Mouse (Mus musculus): Measurements from ENCODE around the gene Rbfox1.

Gene Rbfox1

DNA sequence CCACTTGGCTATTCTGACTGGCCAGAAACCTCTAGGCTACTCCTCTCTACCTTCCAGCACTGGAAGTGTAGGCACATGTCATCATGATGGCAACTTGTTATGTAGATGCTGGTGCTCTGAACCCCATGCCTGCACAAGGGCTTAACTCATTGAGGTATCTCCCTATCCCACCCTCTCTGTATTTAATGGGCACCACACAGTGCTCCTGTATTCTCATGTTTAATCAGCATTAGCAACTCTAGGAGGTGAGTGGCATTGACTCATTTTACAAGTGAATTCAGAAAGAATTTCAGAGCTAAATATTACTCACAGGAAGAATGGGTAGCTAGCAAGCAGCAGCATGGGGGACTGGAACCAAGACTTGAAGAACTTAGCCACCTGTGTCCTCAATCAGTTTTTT, 321.3 kb downstream of the Rbfox1 start:
- in situ Hi-C loops (cut with MboI, MseI): no loop called here

DNA sequence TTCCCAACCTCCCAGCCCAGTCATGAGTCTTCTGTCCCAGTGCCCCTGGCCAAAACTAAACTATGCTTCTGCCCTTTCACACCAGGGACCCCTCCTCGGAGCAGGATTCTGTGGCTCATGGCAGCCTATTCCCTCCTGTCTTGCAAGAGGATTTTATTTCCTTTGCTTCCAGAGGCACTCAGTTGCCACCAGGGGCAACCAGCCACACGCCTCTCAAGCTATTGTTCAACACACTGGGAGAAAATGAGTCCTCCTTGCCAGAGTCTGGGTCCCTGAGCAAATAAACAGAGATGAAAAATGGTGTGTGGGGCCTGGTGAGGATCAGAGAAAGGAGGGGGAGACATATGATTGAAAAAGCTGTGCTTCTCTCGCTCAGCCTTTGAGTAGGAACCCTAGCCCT, 327.8 kb downstream of the Rbfox1 start:
- in situ Hi-C loops (cut with MboI, MseI): no loop called here

DNA sequence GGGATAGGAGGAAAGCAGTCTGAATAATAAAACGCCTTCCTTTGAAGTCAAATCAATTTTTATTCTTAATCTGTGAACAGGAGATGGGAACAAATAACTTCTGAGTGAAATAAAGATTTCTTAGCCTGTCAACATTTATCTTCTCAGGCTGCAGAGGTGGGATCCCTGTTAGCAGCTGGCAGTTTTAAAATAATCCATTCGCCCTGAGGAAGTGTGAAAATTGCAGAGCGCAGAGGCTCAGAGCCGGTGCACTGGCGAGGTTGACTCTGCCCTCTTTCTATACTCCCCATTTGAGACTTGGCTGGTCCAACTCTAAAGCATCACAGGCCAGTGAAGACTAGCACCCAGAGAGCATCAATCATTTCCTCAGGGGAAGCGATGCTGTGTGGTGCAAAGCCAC, 342.3 kb downstream of the Rbfox1 start:
- in situ Hi-C loops (cut with MboI, MseI): no loop called here

DNA sequence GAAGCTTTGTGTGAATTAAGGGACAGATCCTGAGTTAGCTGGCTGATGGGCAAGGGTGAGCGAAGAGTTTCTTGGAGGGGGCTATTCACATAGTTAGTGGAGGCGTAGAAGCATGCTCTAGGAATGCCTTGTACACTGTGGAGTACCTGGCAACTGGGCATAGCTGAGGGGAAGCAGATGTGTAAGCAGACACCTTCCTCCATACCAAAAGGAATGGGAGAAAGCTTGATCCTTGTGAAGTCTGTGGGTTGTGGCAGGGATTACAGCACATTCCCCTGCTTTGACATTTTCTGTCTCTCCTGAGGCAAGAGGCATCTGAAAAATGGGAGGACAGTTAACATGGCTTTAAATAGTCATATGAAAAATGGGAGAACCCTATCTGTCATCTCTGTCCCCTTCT, 347.8 kb downstream of the Rbfox1 start:
- in situ Hi-C loops (cut with MboI, MseI): no loop called here

DNA sequence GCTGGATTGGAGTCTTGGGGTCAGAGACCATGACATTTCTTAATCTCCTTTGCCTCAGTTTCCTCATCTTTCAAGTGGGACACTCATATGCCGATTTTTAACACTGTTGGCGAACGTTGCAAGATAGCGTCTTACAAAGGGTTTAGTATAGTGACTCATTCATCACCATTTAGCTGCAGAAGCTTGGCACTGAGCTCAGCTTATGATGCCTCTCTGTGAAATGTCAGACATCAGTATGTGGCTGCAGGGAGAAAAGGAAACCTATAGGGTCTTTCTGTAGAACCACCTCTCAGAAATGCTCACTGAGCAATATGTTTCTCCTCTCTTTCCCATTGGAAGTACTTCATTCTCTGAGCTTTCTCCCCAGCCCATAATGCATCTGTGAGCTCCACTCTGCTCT, 356.2 kb downstream of the Rbfox1 start:
- in situ Hi-C loops (cut with MboI, MseI): no loop called here

DNA sequence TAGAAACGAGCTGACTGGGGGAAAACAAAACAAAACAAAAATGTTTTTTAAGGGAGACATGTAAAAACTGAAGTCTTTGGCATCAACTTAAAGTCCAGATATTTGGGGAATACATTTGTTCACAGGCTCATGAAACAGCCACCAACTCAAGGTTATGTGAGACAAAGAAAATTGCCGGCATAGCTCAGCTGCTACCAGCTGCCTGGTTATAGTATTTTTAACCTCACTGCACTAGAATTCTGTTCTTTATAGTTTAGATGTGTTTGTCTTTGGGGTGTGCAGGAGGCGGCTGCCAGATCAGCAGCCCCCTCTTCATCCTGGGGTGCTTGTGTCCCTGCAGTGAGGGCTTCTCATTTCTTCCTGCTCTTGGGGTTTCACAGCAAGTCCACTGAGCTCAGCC, 357.3 kb downstream of the Rbfox1 start:
- in situ Hi-C loops (cut with MboI, MseI): no loop called here

DNA sequence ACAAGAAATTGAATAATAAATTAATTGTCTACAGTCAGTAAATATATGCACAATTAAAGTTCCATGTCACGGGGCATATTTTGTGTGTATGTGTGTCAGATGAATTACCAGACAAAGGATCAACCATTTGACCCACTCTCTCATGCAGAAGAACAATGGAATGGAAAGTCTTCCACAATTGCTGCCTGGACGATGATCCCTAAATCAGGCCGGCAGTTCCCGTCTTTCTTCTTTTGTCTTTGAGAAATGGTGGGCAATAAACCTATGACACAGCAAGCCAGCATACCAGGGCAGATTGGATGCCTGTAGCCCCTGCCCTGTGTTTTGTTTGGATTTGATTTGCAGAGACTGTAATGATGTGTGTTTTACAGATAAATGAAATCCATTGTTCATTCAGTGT, 362.4 kb downstream of the Rbfox1 start:
- in situ Hi-C loops (cut with MboI, MseI): no loop called here

DNA sequence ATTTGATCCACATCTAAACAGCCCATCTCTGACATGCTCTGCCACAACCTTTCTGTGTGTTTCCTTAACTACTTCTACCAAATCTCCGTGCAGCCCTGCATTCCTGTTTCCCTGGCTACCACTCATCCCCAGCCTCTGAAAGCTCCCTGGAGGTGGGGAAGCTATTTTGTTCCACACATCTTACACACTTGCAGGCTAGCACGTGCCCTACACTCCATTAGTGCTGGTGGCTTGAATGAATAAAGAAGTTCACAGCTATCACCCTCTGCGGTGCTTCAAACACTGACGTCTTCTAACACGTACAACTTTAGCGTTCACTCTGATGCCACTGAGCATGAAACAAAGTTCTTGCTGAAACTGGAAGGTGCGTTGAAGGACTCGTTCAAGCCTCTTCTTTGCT, 379.4 kb downstream of the Rbfox1 start:
- in situ Hi-C loops (cut with MboI, MseI): no loop called here

DNA sequence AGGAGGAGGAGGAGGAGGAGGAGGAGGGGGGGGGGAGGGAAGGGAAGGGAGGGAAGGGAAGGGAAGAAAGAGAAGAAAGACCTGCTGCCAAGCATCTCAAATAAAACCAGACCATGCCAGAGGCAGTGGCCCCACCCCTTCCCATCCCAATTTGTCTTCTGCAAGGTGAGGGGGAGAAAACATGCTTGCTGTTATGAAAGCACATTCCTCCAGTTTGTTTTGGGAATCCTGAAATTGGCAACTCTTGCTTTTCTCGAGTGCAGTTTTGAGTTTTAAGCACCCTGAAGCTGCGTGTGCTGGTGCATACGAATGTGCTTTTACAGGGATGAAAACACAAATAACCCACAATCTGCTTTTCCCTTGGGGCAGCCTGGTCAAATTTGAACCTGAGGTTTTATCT, 380.5 kb downstream of the Rbfox1 start:
- in situ Hi-C loops (cut with MboI, MseI): no loop called here

DNA sequence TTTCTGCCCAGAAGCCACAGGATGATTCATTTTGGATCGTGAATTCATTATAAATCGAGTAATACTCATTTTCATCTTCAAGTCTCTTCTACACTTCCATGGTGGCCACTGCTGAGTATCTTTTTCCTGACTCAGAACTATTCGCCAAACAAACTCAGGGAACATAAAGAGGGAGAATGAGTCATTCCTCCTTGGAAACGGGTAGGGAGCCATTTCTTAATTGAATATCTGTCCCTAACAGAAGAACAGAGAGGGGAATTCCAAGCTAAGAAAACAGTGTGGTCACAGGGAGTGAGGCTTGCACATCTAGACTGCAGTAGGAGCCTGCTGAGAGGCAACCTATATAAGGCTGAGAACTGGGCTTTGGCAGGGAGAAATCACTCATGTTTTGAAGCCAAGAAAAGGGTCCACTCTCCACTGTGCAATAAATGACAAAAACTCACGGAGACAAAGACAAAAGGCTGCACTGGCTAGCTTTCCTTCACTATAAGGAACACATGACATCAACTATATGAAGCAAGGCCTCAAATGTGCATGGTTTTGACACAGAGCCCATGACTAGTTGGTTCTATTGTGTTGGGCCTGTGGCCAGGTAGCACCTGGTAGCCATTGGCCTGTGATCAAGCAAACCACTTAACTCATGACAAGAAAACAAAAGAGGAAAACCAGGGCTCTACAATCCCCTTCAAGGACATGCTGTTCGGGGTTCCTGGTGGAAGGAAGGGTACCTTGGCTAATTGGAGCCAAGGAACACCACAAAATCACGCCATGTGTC, 386.6 kb downstream of the Rbfox1 start:
- in situ Hi-C loops (cut with MboI, MseI): no loop called here

DNA sequence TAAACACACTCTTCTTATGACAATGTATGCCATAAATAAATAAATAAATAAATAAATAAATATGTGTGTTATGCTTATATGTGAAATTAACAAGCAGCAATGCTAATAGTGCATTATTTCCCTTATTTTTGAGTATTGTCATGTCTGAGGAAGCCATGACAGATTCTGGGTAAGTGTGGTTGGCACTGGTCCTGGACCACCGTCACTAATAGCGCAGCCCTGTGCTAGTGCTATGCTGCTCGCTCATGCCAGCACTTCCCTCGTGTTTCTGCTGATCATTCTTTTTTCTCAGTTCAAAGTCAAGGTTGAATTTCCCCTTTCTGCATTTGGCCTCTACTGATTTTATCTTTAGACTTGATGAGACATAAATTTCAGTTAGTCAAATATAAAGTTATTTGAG, 398.3 kb downstream of the Rbfox1 start:
- in situ Hi-C loops (cut with MboI, MseI): no loop called here

DNA sequence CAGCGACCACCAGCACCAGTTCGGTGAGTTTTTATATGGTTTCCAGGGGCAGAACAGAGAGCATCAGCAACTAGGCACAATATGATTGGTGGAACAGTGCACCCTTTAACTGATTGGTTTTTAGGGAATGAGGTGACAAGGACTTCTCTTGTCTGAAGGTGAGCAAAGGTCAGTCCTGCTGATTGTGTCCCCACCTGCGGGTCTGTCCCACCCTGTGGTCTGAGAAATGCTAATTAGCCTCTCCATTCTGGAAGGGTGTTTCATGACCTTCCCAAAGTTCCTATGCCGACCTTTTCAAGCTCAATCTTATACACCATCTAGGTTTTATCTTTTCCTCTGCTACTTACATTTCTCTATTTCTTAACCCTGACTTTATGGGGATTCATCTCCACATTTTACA, 399.2 kb downstream of the Rbfox1 start:
- in situ Hi-C loops (cut with MboI, MseI): no loop called here

DNA sequence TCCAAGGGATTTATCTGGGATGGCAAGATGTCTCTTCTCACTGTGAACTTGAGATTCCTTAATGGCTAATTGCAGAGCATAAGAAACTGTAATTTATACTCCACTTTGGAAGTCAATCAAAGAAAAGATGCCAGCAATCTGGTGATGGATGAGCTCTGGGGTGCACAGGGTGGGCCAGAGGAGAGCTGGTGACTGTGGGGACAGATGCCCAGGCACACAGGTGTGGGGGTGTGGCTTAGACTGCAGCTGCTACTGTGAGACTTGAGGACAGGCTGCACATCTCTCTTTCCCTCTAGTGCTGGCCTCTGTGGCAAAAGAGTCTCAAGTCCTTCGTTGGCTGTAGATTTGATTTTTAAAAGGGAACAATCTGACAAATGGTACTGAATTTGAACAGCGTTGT, 402.5 kb downstream of the Rbfox1 start:
- in situ Hi-C loops (cut with MboI, MseI): no loop called here

DNA sequence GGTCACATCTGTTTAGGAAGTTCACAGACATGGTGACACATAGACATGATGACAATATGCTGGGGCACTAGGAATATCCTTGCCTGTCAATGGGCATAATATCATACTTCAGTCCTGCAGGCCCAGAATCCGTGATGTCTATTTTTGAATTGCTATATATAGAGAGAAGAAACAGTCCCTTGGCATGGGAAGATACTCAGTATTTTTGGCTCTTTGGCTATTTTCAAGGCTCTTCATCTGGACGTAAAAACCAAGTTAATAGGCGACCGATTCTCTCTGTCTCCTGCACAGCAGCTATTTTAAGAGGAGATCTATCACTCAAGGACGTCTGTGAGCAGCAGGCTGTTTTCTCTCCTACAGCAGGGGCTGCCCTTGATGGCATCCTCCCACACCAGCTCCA, 415.0 kb downstream of the Rbfox1 start:
- in situ Hi-C loops (cut with MboI, MseI): no loop called here

DNA sequence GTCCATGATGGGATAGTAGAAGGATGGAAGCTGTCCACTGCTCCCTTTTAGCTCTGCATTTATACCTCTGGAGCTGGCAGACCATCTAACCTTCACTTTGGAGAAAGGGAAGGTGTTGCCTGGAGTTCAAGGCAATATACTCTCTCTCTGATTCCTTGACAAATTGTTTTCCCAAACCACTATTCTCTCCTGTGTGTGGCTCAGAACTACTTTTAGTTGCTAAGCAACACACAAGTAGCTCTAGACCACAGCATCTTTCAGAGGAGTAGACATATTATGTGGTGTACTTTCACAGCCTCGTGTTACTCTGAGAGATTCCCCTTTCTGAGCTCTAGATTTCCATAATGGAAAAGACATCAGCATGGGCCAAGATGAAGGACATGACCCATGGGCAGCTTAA, 417.9 kb downstream of the Rbfox1 start:
- in situ Hi-C loops (cut with MboI, MseI): no loop called here

DNA sequence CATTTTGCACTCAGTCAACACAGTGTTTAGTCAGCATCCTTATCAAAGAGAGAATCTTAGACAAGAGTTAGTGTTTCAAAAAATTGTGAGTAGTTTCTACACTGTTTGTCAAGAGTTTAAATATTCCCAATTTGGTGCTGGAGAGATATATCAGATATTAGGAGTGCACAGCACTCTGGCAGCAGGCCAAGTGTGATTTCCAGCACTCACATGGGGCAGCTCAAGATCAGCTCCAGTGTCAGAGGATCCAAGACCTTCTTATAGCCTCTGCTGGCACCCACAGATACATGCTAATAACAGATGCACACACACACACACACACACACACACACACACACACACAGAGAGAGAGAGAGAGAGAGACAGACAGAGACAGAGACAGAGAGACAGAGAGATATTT, 424.8 kb downstream of the Rbfox1 start:
- in situ Hi-C loops (cut with MboI, MseI): no loop called here

DNA sequence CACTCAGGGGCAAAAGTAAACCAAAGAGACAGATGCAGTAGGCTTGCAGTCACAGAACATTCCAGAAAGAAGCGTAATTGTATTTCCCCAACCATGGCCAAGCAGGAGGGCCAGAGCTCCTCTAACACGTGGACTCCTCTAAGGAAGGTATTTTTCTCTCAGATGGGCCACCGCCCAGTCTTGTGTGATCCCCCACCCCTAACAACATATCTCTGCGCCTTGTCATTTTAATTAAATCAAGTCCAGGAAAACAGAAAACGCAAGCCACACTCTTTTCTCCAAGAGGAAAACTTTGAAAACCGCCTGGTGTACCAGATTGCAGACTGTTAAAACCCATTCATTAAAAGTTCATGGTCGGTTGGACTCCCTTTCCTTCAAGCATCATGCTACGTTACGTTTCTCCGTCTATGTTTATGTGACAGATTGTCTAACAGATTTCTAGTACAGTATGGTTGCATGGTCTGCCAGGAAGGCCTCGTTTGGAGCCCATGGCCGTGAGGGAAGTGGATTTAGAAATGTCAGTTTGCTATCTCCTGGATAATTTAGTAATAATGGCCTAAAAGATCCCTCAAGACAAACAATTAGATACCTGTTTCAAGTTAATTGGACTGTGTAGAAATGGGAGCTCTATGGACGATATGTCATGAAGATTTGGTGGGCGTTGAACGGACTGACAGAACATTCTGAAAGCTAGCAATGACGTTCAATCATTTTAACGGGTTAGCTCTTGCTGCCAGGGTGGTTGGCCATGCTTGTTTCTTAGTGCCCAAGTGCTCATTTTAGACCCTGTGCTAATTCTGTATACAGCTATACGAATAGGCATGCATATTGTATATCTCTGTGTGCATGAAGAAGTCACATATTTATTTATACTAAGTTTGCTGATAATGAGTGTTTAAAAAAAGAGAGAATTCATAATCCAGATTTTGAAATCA, 425.9 kb downstream of the Rbfox1 start:
- in situ Hi-C loops (cut with MboI, MseI): no loop called here

DNA sequence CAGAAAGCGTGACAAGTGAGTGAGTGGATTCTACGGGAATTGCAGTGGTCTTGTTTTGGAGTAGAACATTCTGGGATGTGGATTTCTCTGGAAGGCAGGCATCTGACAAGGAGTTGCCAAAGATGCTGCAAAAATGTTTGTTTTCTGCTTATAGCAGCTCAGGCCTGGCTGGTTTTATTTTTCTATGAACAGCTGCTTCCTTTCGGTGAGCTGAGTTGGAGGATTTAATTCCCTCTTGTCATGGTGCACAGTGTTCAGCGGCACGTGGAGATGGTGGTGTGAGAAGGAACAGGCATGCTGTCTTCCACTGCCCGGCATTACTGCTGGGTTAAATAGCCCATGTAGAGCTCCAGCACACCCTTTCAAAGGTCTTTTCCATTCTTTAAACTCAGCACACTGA, 428.5 kb downstream of the Rbfox1 start:
- in situ Hi-C loops (cut with MboI, MseI): no loop called here

DNA sequence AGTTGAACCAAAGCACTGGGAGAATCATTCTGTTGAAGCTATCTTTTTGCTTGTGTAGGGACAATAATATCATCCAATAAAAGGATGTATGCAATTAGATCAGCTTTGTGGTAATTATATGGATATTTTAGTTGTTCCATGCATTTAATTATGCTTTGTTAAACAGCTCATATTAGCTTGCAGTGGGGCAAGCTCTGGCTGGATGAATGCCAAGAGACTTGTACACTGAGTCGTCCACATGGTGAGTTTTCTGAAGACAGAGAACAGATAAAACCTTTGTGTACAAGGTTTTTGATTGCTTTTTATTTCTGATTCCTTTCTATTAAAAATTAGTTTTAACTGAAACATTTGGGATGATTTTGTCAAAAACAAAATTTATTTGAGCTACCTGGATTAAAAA, 439.7 kb downstream of the Rbfox1 start:
- in situ Hi-C loops (cut with MboI, MseI): no loop called here

DNA sequence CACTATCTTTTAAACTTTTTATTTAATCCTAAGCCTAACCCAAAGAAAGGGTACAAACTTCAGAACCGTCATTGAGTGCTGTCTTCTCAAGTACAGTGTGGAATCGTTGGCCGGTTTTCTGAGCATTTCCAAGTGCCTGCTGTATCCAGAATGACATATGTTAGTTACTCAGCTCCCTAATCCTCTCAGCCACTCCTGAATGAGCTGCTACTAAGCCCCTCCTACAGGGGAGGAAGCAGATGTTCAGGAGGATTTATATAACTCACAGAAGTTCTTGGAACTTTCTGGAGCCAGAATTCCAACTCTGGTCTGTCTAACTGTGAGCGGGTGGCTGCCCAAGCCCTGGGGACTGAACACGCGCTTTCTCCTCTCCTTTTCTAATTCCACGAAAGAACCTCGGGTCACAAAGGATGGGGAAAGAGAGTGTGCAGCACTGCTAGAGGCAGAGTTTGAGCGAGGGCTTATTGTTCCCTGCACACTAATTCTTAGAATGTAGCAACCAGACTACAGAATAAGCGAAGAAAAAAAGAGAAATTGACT, 446.3 kb downstream of the Rbfox1 start:
- in situ Hi-C loops (cut with MboI, MseI): loop anchor here (10.0 kb wide), 1 partner anchor 1993 kb away; no protein-coding TSS in a partner anchor

DNA sequence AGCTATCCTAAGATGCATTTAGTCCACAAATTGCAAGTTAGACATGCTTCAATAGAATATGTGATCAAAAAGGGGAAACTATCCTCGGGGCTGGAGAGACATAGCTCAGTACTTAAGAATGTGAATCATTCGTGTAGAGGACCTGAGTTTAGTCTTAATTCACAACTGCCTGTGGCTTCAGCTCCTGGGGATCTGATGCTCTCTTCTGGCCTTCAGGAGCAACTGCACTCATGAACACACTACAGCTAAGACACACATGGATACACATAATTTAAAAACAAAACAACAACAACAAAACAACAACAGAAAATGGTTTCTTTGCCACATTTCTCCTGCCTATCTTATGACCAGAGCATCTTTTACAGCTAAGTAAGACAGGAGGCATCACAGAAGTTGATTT, 448.1 kb downstream of the Rbfox1 start:
- in situ Hi-C loops (cut with MboI, MseI): loop anchor here (10.0 kb wide), 1 partner anchor 1992 kb away; no protein-coding TSS in a partner anchor

DNA sequence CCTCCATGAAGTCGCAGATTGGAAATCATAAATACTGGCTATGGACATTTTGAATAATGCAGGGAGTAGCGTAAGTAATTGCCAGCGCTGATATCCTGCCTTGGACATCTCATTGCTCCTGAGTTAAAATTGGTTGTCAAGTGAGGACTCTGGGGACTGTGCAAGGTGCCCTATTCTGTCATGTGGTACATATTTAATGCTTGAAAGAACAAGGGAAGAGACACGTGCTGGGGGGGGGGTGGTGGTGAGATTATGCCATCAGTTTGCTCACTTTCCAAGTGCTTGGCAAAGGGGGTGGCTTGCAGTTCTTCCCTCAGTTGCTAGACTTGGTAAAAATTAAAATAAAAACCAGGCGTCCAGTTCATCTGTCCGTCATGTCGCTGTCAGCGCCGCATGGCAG, 462.9 kb downstream of the Rbfox1 start:
- in situ Hi-C loops (cut with MboI, MseI): no loop called here

Measured in regulatory T cell (primary cell).